Mouse (Mus musculus) testis, adult 2 months (tissue): ENCODE data around the gene Klhl8. TPM values are rescaled to one million over a fixed set of nuclear protein-coding genes. Genes with fewer than 3 reads are reported as not detected.
"Not testable (repeated sequence)": the region's sequence is repeated elsewhere in the genome, so short reads cannot be mapped to it uniquely, and the experiment has no call there.

ENCODE experiments used
- H3K27ac ChIP-seq: fragments of 200-500 bp; 2 replicates; pipeline ENCODE4 v1.5.1; 2012; ENCODE audit warnings: low read depth, low read length; ENCODE audit not compliant: control insufficient read depth, insufficient read depth
- H3K27me3 ChIP-seq: fragments of 200-500 bp; 2 replicates; pipeline ENCODE4 v1.6.1; 2012; ENCODE audit warnings: mild to moderate bottlenecking, low read length, moderate library complexity; ENCODE audit not compliant: control insufficient read depth, insufficient read depth
- H3K36me3 ChIP-seq: fragments of 200-500 bp; 2 replicates; pipeline ENCODE4 v1.6.1; 2012; ENCODE audit warnings: mild to moderate bottlenecking, low read length; ENCODE audit not compliant: control insufficient read depth, insufficient read depth
- H3K4me1 ChIP-seq: fragments of 200-500 bp; 2 replicates; pipeline ENCODE4 v1.6.1; 2012; ENCODE audit warnings: low read length; ENCODE audit not compliant: control insufficient read depth, insufficient read depth
- H3K4me3 ChIP-seq: fragments of 200-500 bp; 2 replicates; pipeline ENCODE4 v1.5.1; 2012; ENCODE audit warnings: low read depth, mild to moderate bottlenecking, low read length, moderate library complexity, mixed read lengths; ENCODE audit not compliant: control insufficient read depth
- CTCF ChIP-seq: fragments of 200-500 bp; IDR thresholded peaks from 2 replicates; pipeline ENCODE4 v1.5.1; 2012; ENCODE audit warnings: low read depth, mild to moderate bottlenecking, inconsistent platforms, low read length, moderate library complexity; ENCODE audit not compliant: control insufficient read depth, insufficient read depth, insufficient replicate concordance
- POLR2A ChIP-seq: fragments of 200-500 bp; IDR thresholded peaks from 2 replicates; pipeline ENCODE4 v1.6.1; 2012; ENCODE audit warnings: low read depth, mild to moderate bottlenecking, inconsistent platforms, low read length, moderate library complexity; ENCODE audit not compliant: control insufficient read depth
- polyA plus RNA-seq: library from polyadenylated mRNA; depleted of rRNA; stranded (reverse); fragments of >200 nt; gene quantifications from 2 replicates; pipeline ENCODE4 v1.2.3, GENCODE M21; 2012

Gene Klhl8
- polyA plus RNA-seq, 1 experiment, result 16.7 TPM

GRCm38 (mm10) chr5:103938547-103939349, 27.7 kb upstream of the Klhl8 start:
- Histone ChIP-seq H3K27ac (no peak overlapping the region), H3K4me1 (no peaks in the 10 kb centered on the region; the same call in 1 of the 2 replicates), H3K36me3 (no peaks in the 10 kb centered on the region), H3K4me3 (no peak overlapping the region), H3K27me3 (no peaks in the 10 kb centered on the region)
- TF ChIP-seq CTCF, result no peak

- H3K27ac ChIP-seq, result no peak overlapping the region
- H3K27me3 ChIP-seq, result no peaks in the 10 kb centered on the region
- H3K4me1 ChIP-seq, result no peaks in the 10 kb centered on the region; the same call in 1 of the 2 replicates
- TF ChIP-seq POLR2A, result no peak
- TF ChIP-seq CTCF, result peak; percentile 62; the same call in 1 of the 2 replicates
- no peak overlapping the region for H3K4me3 ChIP-seq
- H3K36me3 ChIP-seq, result no peaks in the 10 kb centered on the region
Observed at GRCm38 (mm10) chr5:103936906-103937589, 26.0 kb upstream of the Klhl8 start.

GRCm38 (mm10) chr5:103931924-103932323, 20.9 kb upstream of the Klhl8 start:
- H3K27me3 ChIP-seq, H3K27ac ChIP-seq, H3K4me3 ChIP-seq, H3K4me1 ChIP-seq, H3K36me3 ChIP-seq: not testable (repeated sequence)

- Histone ChIP-seq H3K36me3 (no peaks in the 10 kb centered on the region), H3K4me3 (no peak overlapping the region), H3K27ac (no peak overlapping the region), H3K27me3 (no peaks in the 10 kb centered on the region), H3K4me1 (peaks cover 6% of the 10 kb centered on the region; the same call in 1 of the 2 replicates)
- TF ChIP-seq POLR2A, result no peak
Observed at GRCm38 (mm10) chr5:103930511-103930910, 19.5 kb upstream of the Klhl8 start.

GRCm38 (mm10) chr5:103928196-103928550, 17.1 kb upstream of the Klhl8 start:
- no peak overlapping the region for H3K4me3 ChIP-seq
- peaks cover 6% of the 10 kb centered on the region; the same call in 1 of the 2 replicates for H3K4me1 ChIP-seq
- no peak overlapping the region for H3K27ac ChIP-seq
- H3K36me3 ChIP-seq, result no peaks in the 10 kb centered on the region
- TF ChIP-seq CTCF, result no peak
- TF ChIP-seq POLR2A, result no peak
- no peaks in the 10 kb centered on the region for H3K27me3 ChIP-seq

- H3K4me1 ChIP-seq, result peaks cover 6% of the 10 kb centered on the region; the same call in 1 of the 2 replicates
- TF ChIP-seq CTCF (peak; percentile 58; the same call in 1 of the 2 replicates), POLR2A (no peak)
- no peaks in the 10 kb centered on the region for H3K27me3 ChIP-seq
- H3K27ac ChIP-seq, result no peak overlapping the region
- no peaks in the 10 kb centered on the region for H3K36me3 ChIP-seq
- H3K4me3 ChIP-seq, result peak overlapping the region; percentile 73
Observed at GRCm38 (mm10) chr5:103927429-103928195, 16.6 kb upstream of the Klhl8 start.

- Histone ChIP-seq H3K27ac (no peak overlapping the region), H3K36me3 (no peaks in the 10 kb centered on the region), H3K4me1 (peaks cover 6% of the 10 kb centered on the region; the same call in 1 of the 2 replicates), H3K27me3 (no peaks in the 10 kb centered on the region), H3K4me3 (no peak overlapping the region)
- TF ChIP-seq POLR2A (no peak), CTCF (peak; percentile 84; the same call in 1 of the 2 replicates)
Observed at GRCm38 (mm10) chr5:103926398-103926797, 15.3 kb upstream of the Klhl8 start.
